Mouse (Mus musculus): ENCODE results near the gene Mthfd2. TPM values are rescaled to one million over a fixed set of nuclear protein-coding genes. Genes with fewer than 3 reads are reported as not detected.

Gene Mthfd2
- total RNA-seq, 2 experiments from 2014 or later: 2.2 to 3.0 TPM

DNA sequence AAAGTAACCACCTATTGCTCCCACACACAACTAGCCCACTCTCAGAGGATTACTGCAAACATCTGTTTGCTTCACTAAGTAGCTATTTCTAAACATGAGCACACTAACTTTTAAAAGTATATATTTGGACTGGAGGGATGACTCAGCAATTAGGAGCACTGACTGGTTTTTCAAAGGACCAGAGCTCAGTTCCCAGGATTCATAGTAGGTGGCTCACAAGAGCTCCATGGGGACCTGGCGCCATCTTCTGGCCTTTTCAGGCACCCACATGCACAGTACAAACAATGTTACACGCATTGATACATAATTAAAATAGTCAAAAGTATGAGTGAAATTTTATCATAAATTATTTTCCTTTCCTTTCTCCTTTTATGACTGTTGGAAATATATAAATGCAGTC, 46.8 kb downstream of the Mthfd2 start:
- intact Hi-C loops (cut with DNase I): loop anchor here (5.0 to 10.0 kb wide), 3 partner anchors 117 to 284 kb away; partner anchors contain the start of gene Mrpl53
- no peak for DNase-seq

DNA sequence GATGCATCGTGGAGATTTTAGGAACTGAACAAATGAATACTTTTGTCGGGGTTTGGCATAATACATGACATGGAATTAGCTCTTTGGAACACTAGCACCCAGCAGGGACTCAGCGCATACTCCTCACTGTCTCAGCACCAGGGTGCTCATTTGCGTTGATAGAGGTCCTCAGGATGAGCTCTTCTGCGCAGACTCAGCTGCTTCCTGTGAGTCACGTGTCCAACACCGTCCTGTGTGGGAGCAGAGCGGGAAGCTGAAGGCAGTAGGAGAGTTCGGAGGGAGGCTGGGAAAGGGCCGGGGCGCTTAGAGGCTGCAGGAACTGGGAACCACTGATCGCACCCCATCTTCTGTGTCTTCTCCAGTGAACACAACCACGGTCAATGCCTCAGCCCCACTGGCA, 48.6 kb downstream of the Mthfd2 start:
- no peak for DNase-seq
- intact Hi-C loops (cut with DNase I): loop anchor here (5.0 to 10.0 kb wide), 3 partner anchors 115 to 282 kb away; partner anchors contain the start of gene Mrpl53

DNA sequence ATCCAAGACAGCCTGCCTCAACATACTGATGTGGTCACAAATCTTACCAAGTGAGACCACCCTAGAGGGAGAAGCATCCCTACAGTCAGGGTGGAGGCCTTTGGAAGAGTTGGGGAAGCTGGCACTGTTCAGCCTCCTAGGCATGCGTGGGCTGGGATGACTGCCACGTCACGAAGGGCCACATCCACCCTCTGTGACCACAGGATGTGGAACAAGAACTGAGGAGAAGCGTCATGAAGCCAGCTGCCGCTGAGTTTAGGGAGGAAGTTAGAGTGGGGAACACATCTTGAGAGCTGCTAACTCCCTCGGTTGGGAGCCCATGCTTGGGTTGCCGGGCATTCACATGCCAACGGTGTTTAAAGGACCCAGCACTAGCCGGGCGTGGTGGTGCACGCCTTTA, 52.0 kb downstream of the Mthfd2 start:
- peak; percentile 6 to 12 for DNase-seq
- intact Hi-C loops (cut with DNase I): loop anchor here (10.0 kb wide), 1 partner anchor 279 kb away; no protein-coding TSS in a partner anchor

DNA sequence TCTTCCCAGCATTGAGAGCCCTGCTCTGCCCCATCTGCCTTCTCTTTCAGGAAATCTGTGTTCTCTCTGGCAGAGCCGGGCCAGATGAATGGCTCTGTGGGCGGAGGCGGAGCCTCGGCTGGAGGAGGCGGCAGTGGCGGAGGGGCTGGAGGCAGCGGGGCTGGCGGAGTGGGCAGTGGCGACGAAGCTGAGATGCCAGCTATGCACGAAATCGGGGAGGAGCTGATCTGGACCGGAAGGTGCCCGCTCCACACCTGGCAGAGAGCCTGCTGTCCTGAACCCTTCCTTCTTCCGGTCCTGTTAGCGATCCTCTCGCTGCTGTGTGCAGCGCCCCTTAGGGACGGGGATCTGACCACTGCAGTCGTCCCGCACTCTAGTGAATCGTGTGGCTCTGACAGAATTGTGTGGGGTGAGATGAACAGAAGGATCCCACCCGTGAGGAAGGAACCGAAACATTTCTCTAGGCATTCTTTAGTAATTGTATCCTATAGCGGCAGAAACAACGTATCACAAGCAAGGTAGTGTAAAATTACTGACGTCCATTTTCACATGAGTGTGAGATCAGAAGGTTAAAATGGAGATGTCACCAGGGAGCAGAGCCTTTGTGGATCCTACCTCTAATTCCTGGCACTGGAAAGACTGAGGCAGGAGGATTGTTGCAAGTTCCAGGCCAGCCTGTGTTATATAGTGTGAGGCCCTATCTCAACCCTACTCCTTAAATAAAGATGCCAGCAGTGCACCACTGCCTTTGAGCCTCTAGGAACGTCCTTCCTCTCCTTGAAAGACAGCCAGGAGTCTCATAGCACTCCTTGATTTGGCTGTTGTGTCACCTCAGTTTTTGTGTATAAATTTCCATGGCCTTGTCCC, 57.3 kb downstream of the Mthfd2 start:
- peak; percentile 77 to 85 for DNase-seq
- intact Hi-C loops (cut with DNase I): loop anchor here (2.0 kb wide), 1 partner anchor 54 kb away; no protein-coding TSS in a partner anchor

DNA sequence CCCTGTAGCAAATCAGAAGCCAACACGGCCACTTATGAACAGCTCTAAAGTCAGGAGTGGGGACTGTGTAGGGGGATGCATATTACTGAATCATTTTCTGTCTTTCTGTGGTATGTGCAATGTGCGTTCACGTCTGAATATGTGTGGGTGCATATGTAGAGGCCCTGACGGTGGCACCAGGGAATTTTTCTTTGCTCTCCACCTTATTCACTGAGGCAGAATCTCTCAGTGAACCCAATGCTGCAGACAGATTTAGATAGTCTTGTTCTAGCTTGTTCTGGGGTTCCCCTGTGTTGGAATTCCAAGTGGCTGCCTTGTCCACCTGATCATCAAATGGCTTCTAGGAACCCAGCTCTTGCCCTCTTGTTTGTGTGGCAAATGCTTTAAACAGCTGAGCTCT, 58.1 kb downstream of the Mthfd2 start:
- intact Hi-C loops (cut with DNase I): loop anchor here (2.0 kb wide), 1 partner anchor 53 kb away; no protein-coding TSS in a partner anchor
- no peak for DNase-seq

- intact Hi-C loops (cut with DNase I): no loop called here
- no peak for DNase-seq
These were observed 60.1 kb downstream of the Mthfd2 start for GRCm38 (mm10) chr6:83265653-83266052.

GRCm38 (mm10) chr6:83265253-83265652, 60.5 kb downstream of the Mthfd2 start:
- intact Hi-C loops (cut with DNase I): no loop called here
- no peak for DNase-seq

- intact Hi-C loops (cut with DNase I): no loop called here
- no peak for DNase-seq
These were observed 61.2 kb downstream of the Mthfd2 start for GRCm38 (mm10) chr6:83264516-83264915.

Other genes starting within 250 kb of the Mthfd2 start
- 10 to 100 TPM in 1 of 2 experiments, 1 to 10 TPM in 1; 8.6 to 10.1 TPM for gene Pcgf1, start 248.0 kb downstream of the Mthfd2 start, total RNA-seq (2021)
- gene Lbx2, start 239.5 kb downstream of the Mthfd2 start, total RNA-seq (2021): 1 to 10 TPM in 1 of 2 experiments, under 1 TPM in 1; 0.68 to 1.1 TPM
- 1 to 10 TPM; 1.4 to 1.5 TPM for gene Ccdc142, start 224.3 kb downstream of the Mthfd2 start, total RNA-seq (2021)
- gene Gm42688, start 224.3 kb downstream of the Mthfd2 start, total RNA-seq (2021): 1 to 10 TPM; 1.1 to 1.4 TPM
- 100 to 1,000 TPM; 123 to 132 TPM for gene Mrpl53, start 216.9 kb downstream of the Mthfd2 start, total RNA-seq (2021)
- gene Mogs, start 210.4 kb downstream of the Mthfd2 start, total RNA-seq (2021): 1 to 10 TPM; 8.2 to 8.8 TPM
- 10 to 100 TPM; 71.0 to 71.7 TPM for gene Wbp1, start 204.3 kb downstream of the Mthfd2 start, total RNA-seq (2021)
- 10 to 100 TPM; 14.5 to 16.0 TPM for gene Ino80b, start 200.5 kb downstream of the Mthfd2 start, total RNA-seq (2021)
- 1 to 10 TPM; 4.6 to 5.5 TPM for gene Rtkn, start 190.4 kb downstream of the Mthfd2 start, total RNA-seq (2021)
- 1 to 10 TPM; 1.4 to 1.5 TPM for gene Wdr54, start 169.5 kb downstream of the Mthfd2 start, total RNA-seq (2021)
- gene 1700003E16Rik, start 169.5 kb downstream of the Mthfd2 start, total RNA-seq (2021): under 1 TPM; 0.16 to 0.39 TPM
- 100 to 1,000 TPM; 137 to 139 TPM for gene Dctn1, start 160.0 kb downstream of the Mthfd2 start, total RNA-seq (2021)
- gene Slc4a5, start 106.1 kb downstream of the Mthfd2 start, total RNA-seq (2021): not detected
- gene Mob1a, start 108 bp upstream of the Mthfd2 start, total RNA-seq (2021): 10 to 100 TPM; 22.9 to 24.9 TPM
- gene Bola3, start 23.2 kb upstream of the Mthfd2 start, total RNA-seq (2021): 100 to 1,000 TPM; 329 to 387 TPM
- gene Tet3, start 133.2 kb upstream of the Mthfd2 start, total RNA-seq (2021): 10 to 100 TPM; 27.2 to 27.6 TPM
- 10 to 100 TPM; 31.6 to 32.7 TPM for gene Dguok, start 181.1 kb upstream of the Mthfd2 start, total RNA-seq (2021)
- 1 to 10 TPM; 1.5 to 2.4 TPM for gene Actg2, start 210.4 kb upstream of the Mthfd2 start, total RNA-seq (2021)
- 10 to 100 TPM; 11.9 to 13.8 TPM for gene Stambp, start 246.8 kb upstream of the Mthfd2 start, total RNA-seq (2021)